Mouse (Mus musculus) gastrocnemius, adult 8-10 months (tissue): ENCODE measurements around the gene Scgb2b2. TPM values are rescaled to one million over a fixed set of nuclear protein-coding genes. Genes with fewer than 3 reads are reported as not detected.

Experiments
- DNase-seq, 2 experiments: peaks; one replicate each; pipeline ENCODE4 v3.0.0; 2022; ENCODE audit warnings: low spot score in 2 of 2
- total RNA-seq, 4 experiments: library from RNA; stranded (reverse); gene quantifications; 2 replicates each; pipeline ENCODE4 v1.2.4; 2022

Gene Scgb2b2
- not detected for total RNA-seq

- DNase-seq = no peak
These were observed at the start of gene Scgb2b2 for GRCm38 (mm10) chr7:31290208-31290607. Gene Scgb2b2 (plus strand): TSS chr7:31290508.

GRCm38 (mm10) chr7:31291721-31292120, 1.4 kb downstream of the Scgb2b2 start, which contains the start of gene Scgb1b2:
Gene Scgb1b2 (minus strand): TSS chr7:31291821.
- no peak for DNase-seq

Other genes with a start within 250 kb of the Scgb2b2 start
- 1 to 10 TPM; 4.7 to 8.7 (median 6.1) TPM for gene Fxyd5, start 248.0 kb upstream of the Scgb2b2 start, total RNA-seq
- 1 to 10 TPM in 2 of 4 experiments, under 1 TPM in 1, not detected in 1; 0.99 to 1.3 (median 1.3) TPM for gene Fxyd7, start 239.0 kb upstream of the Scgb2b2 start, total RNA-seq
- gene Fxyd1, start 233.3 kb upstream of the Scgb2b2 start, total RNA-seq = 100 to 1,000 TPM; 556 to 826 (median 679) TPM
- 1 to 10 TPM; 1.4 to 3.5 (median 2.3) TPM for gene Lgi4, start 231.2 kb upstream of the Scgb2b2 start, total RNA-seq
- gene Fxyd3, start 213.8 kb upstream of the Scgb2b2 start, total RNA-seq = 1 to 10 TPM in 2 of 4 experiments, under 1 TPM in 2; 0.77 to 1.3 (median 0.92) TPM
- 10 to 100 TPM; 15.2 to 21.0 (median 17.7) TPM for gene Hpn, start 175.2 kb upstream of the Scgb2b2 start, total RNA-seq
- gene Scn1b, start 163.5 kb upstream of the Scgb2b2 start, total RNA-seq = 1,000 to 10,000 TPM in 1 of 4 experiments, 100 to 1,000 TPM in 3; 780 to 1,106 (median 929) TPM
- gene Gramd1a, start 134.6 kb upstream of the Scgb2b2 start, total RNA-seq = 10 to 100 TPM; 30.7 to 40.2 (median 33.3) TPM
- not detected for gene Scgb1b2, start 1.3 kb downstream of the Scgb2b2 start, total RNA-seq
- not detected for gene Scgb2b3, start 71.6 kb downstream of the Scgb2b2 start, total RNA-seq
- gene Scgb1b3, start 85.1 kb downstream of the Scgb2b2 start, total RNA-seq = not detected